Mouse (Mus musculus) liver, postnatal 0 days (tissue): ENCODE data around the gene Enkd1.

Experiments
- CTCF ChIP-seq: sonication (generic); IDR thresholded peaks from 2 replicates; pipeline ENCODE4 v1.5.1; 2016; ENCODE audit warnings: antibody characterized with exemption, low read depth
- EP300 ChIP-seq: IDR thresholded peaks from 2 replicates; pipeline ENCODE4 v1.6.1; 2016; ENCODE audit warnings: antibody characterized with exemption, low read depth, mild to moderate bottlenecking

DNA sequence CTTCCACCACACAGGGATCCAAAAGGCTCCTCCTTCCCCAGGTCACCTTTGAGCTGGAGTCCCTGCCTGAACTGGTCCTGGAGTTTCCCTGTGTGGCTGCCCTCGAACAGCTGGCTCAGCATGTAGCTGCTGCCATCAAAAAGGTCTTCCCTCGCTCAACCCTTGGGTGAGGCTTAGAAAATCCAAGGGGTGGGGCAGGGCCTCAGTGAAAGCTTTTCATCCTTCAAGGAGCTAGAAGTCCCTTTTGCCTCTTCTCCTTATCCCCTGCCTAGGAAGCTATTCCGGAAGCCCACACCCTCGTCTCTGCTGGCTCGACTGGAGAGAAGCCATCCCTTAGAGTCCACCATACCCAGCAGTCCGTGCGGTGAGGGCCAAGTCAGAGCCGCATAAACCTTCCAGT lies 20.5 kb downstream of the Enkd1 start:
- TF ChIP-seq CTCF (no peak), EP300 (no peak)
